Mouse (Mus musculus) cerebellum, postnatal 25 days (tissue): ENCODE measurements around the gene Ndufa1.
"Not testable (repeated sequence)": the region's sequence is repeated elsewhere in the genome, so short reads cannot be mapped to it uniquely, and the experiment has no call there.

Experiments
- DNase-seq, 2 experiments: peaks; one replicate each; pipeline ENCODE4 v3.0.0; 2021; ENCODE audit warnings: mixed read lengths in 2 of 2

Gene Ndufa1

GRCm38 (mm10) chrX:37191105-37191743 lies at the start of gene Ndufa1, which contains the start of gene Rnf113a1:
Ndufa1 (minus strand) TSS chrX:37191163.
Rnf113a1 (plus strand) TSS chrX:37191245.
- peak; percentile 92 to 94 for DNase-seq

- DNase-seq: not testable (repeated sequence)
Observed at GRCm38 (mm10) chrX:37222158-37222557, 31.2 kb upstream of the Ndufa1 start, which contains the start of gene Rhox1. Rhox1 (minus strand) TSS chrX:37222258.

GRCm38 (mm10) chrX:37210941-37211340 lies 20.0 kb upstream of the Ndufa1 start, which contains the start of gene Gm9:
Gm9 (minus strand) TSS chrX:37211041.
- no peak for DNase-seq

DNA sequence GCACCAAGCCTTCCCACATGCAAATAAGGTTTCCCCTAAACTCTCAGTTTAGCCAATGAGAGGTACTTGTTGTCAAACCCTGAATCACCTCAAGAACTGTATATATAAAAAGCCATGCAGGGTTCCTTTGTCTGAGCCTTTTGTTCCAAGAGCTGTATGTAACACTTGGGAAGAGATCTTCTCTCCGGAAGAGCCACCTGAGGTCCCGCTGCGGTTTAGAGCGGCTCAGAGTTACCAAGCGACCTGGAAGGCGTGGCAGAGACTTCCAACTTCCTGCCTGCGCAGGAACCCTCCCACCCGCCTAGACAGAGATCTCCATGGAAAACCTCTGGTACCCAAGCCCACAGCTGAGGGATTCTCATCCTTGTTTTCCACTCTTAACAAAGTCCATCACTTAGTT lies 7.7 kb upstream of the Ndufa1 start:
- no peak for DNase-seq

- peak; percentile 13 to 15 for DNase-seq
Observed at GRCm38 (mm10) chrX:37191744-37192379, 899 bp upstream of the Ndufa1 start.

- no peak for DNase-seq
Observed at GRCm38 (mm10) chrX:37190755-37191104, 233 bp downstream of the Ndufa1 start.

DNA sequence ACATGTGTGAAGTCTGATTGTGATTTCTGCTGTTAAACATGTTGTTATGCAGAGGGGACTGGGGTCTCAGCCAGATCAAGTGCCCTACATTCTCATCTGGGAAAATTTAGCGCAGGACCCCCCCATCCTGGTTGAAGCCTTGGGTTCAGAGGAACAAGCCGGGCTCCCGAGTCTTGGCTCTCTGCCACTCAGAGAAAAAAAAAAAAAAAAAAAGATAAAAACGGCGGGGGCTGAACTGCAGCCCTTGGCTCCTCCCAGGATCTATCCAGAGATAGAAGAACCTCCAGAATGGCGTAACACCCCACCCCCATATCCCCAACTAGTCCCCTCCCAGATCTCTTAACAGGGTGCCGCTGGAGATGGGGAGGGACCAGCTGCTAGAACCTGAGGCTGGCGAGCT lies 6.6 kb downstream of the Ndufa1 start:
- DNase-seq: peak; percentile 17 to 28

DNA sequence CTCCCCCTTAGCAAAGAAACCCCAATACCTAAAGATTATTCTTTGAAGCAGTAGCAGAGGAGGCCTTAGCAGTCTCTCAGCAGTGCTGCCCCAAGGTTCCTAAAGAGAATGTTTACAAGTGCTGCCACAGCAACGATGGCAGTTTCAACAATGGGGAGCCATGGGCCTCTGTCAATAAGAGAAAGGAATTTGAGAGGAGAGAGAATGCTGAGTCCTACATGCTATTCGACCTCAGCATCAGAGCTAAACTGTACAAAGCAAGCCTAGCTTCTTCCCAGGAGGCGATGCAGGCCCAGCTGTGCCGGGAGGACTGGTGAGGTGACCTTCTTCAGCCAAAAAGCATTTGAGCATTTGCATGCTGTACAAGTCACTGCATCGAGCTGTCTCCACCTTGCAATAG lies 22.2 kb downstream of the Ndufa1 start, which contains the start of gene Akap14:
Gene Akap14 (minus strand): TSS at position 101 of the 400 bp plus-strand sequence.
- DNase-seq: no peak

DNA sequence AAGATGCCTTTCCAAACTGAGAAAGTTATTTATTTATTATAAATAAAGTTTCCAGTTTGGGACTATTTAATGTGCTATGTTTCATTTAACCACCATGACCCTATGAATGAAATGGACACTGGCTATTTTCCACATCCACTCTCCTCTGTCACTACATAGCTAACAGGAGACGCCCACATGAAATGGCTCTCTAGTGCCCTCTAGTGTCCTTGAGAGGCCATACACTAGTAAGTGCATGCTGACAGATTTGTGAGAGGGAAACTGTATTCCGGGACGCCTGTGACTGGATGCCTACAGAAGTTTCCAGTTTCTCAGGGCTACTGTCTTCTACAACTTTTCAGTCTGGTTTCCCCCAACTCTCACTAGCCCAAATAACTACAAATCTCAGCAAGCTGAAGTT lies 23.9 kb downstream of the Ndufa1 start:
- DNase-seq: peak; percentile 13 to 43

- no peak for DNase-seq
Observed at GRCm38 (mm10) chrX:37163115-37163514, 27.8 kb downstream of the Ndufa1 start.

GRCm38 (mm10) chrX:37161169-37161568 lies 29.8 kb downstream of the Ndufa1 start:
- no peak for DNase-seq

GRCm38 (mm10) chrX:37157839-37158238 lies 33.1 kb downstream of the Ndufa1 start:
- peak in 1 of 2 experiments; percentile 5 for DNase-seq

DNA sequence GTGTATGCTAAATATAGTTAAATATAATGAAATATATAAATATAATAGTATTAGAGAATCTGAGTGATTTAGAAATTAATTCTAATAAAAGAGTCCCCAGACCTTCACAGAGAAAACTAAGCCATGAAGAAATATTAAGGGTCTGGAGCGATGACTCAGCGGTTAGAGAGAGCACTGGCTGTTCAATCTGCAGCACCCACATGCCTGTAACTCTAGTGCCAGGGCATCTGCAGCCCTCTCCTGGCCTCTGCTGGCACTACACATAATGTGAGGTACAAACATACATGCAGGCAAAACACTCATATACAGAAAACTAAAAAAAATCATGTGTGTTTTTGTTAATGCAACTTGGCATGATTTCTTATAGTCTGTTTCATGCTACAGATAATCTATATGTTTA lies 46.0 kb downstream of the Ndufa1 start:
- DNase-seq: peak in 1 of 2 experiments; percentile 27

DNA sequence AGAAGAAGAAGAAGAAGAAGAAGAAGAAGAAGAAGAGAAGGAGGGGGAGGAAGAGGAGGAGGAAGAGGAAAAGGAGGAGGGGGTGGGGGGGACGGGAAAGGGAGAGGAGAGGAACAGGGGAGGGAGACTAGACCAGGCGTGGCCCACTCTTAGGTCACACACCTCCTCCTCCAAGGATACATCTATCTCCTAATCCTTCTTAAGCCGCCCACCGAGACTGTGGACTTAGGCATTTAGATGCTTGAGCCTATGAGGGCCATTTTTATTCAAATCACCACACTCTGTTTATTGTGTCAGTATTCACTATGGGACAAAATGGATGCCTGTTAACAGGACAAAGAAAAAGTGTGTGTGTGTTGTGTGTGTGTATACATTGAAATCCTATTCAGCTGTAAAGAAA lies 46.5 kb downstream of the Ndufa1 start:
- DNase-seq: not testable (repeated sequence)

DNA sequence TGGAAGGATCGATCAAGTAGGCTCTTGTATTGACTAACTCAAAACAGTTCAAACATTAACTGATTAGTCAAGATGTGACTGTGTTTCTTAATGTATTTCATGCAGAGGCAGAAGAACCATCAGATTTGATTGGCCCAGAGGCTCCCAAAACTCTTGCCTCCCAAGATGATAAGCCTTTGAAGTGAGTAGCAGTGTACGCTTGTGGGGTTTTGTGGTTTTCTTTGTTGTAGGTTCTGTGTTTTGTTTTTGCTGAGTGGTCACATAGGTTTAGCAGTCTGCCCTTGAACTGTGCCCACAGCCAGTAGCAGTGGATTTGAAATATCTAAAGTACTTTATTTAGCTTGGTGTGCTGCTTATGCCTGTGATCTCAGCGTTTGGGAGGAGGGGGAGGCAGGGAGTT lies 49.2 kb downstream of the Ndufa1 start:
- DNase-seq: no peak
